Mouse (Mus musculus) intestine, embryonic 16.5 days (tissue): ENCODE measurements around the gene Lpp. TPM values are rescaled to one million over a fixed set of nuclear protein-coding genes. Genes with fewer than 3 reads are reported as not detected.

ENCODE experiments used
- ATAC-seq: fragments of 200-750 bp; cut with Nextera tagmentation; 2 replicates; pipeline ENCODE4 v1.8.0; 2017; ENCODE audit warnings: moderate TSS enrichment, moderate library complexity
- H3K27ac ChIP-seq: fragments of 300-500 bp; sonication (generic); 2 replicates; pipeline ENCODE4 v1.5.1; 2014; ENCODE audit warnings: mild to moderate bottlenecking, low read length
- H3K27me3 ChIP-seq: fragments of 300-500 bp; sonication (generic); replicated peaks from 2 replicates; pipeline ENCODE4 v1.6.1; 2014; ENCODE audit warnings: low read length, control low read depth, mixed read lengths; ENCODE audit not compliant: control insufficient read depth, insufficient read depth
- H3K36me3 ChIP-seq: fragments of 300-500 bp; sonication (generic); 2 replicates; pipeline ENCODE4 v1.6.1; 2014; ENCODE audit warnings: low read length, control low read depth; ENCODE audit not compliant: control insufficient read depth, insufficient read depth
- H3K4me1 ChIP-seq: fragments of 300-500 bp; sonication (generic); 2 replicates; pipeline ENCODE4 v1.6.1; 2014; ENCODE audit warnings: low read length, control low read depth, mixed read lengths; ENCODE audit not compliant: control insufficient read depth, insufficient read depth
- H3K4me2 ChIP-seq: fragments of 300-500 bp; sonication (generic); 2 replicates; pipeline ENCODE4 v1.6.1; 2014; ENCODE audit warnings: low read depth, low read length, control low read depth
- H3K4me3 ChIP-seq: fragments of 300-500 bp; sonication (generic); 2 replicates; pipeline ENCODE4 v1.5.1; 2014; ENCODE audit warnings: mild to moderate bottlenecking, low read length
- H3K9ac ChIP-seq: fragments of 300-500 bp; sonication (generic); 2 replicates; pipeline ENCODE4 v1.6.1; 2014; ENCODE audit warnings: low read depth, low read length
- H3K9me3 ChIP-seq: fragments of 300-500 bp; sonication (generic); 2 replicates; pipeline ENCODE4 v1.6.1; 2016; ENCODE audit warnings: low read length, control low read depth; ENCODE audit not compliant: control insufficient read depth
- WGBS: fragments of 180-500 bp; shearing (Covaris S2); extraction: QIAGEN DNeasy Blood & Tissue Kit; methylation state at CpG from one replicate; pipeline ENCODE4 v1.1.7; 2014; 5-methylcytosine and 5-hydroxymethylcytosine counted together
- polyA plus RNA-seq: library from polyadenylated mRNA; unstranded; fragments of >200 nt; fragmentation: Nextera tagmentation; extraction: Ambion mirVana; gene quantifications from 2 replicates; pipeline ENCODE4 v1.2.1, GENCODE M21; 2015

The Lpp gene
- polyA plus RNA-seq, 1 experiment from 2014 or later: 64.7 TPM

- peak overlapping the region; percentile 43 for H3K4me2 ChIP-seq
- no peak for ATAC-seq
- H3K9ac ChIP-seq: peak overlapping the region; percentile 65; the same call in 1 of the 2 replicates
- peaks cover 46% of the 10 kb centered on the region for H3K4me1 ChIP-seq
- H3K27me3 ChIP-seq: no peaks in the 10 kb centered on the region
- H3K27ac ChIP-seq: peak overlapping the region; percentile 93
- WGBS: 36% methylated on average over 5 of the region's 5 CpGs
- no peaks in the 10 kb centered on the region for H3K9me3 ChIP-seq
- H3K36me3 ChIP-seq: no peaks in the 10 kb centered on the region
- peak overlapping the region; percentile 35; the same call in 1 of the 2 replicates for H3K4me3 ChIP-seq
Measured at GRCm38 (mm10) chr16:24450256-24450655, 56.9 kb downstream of the Lpp start.

- no peaks in the 10 kb centered on the region for H3K27me3 ChIP-seq
- 69% methylated on average over 5 of the region's 5 CpGs for WGBS
Measured at GRCm38 (mm10) chr16:24451123-24451522, 57.8 kb downstream of the Lpp start.

GRCm38 (mm10) chr16:24453536-24453935 lies 60.2 kb downstream of the Lpp start:
- 0 out of 2 replicates have a peak, but pooled peaks cover 2% of the 10 kb centered on the region for H3K36me3 ChIP-seq
- no peak overlapping the region for H3K4me2 ChIP-seq
- no peaks in the 10 kb centered on the region for H3K27me3 ChIP-seq
- no peak overlapping the region for H3K27ac ChIP-seq
- no peak overlapping the region for H3K9ac ChIP-seq
- ATAC-seq: no peak
- WGBS: 79% methylated on average over 4 of the region's 4 CpGs
- no peak overlapping the region for H3K4me3 ChIP-seq
- H3K9me3 ChIP-seq: no peaks in the 10 kb centered on the region
- H3K4me1 ChIP-seq: peaks cover 41% of the 10 kb centered on the region

More at GRCm38 (mm10) chr16:24451123-24451522, 57.8 kb downstream of the Lpp start:
- Histone ChIP-seq H3K9ac (no peak overlapping the region), H3K4me2 (no peak overlapping the region), H3K36me3 (no peaks in the 10 kb centered on the region), H3K4me1 (peaks cover 52% of the 10 kb centered on the region), H3K4me3 (no peak overlapping the region), H3K9me3 (no peaks in the 10 kb centered on the region), H3K27ac (no peak overlapping the region)
- ATAC-seq: no peak

GRCm38 (mm10) chr16:24454493-24454892 lies 61.2 kb downstream of the Lpp start:
- no peak overlapping the region for H3K4me3 ChIP-seq
- peak overlapping the region; percentile 21; the same call in 1 of the 2 replicates for H3K9ac ChIP-seq
- peak overlapping the region; percentile 73 for H3K27ac ChIP-seq
- no peaks in the 10 kb centered on the region for H3K27me3 ChIP-seq
- peaks cover 44% of the 10 kb centered on the region for H3K4me1 ChIP-seq
- H3K36me3 ChIP-seq: 0 out of 2 replicates have a peak, but pooled peaks cover 2% of the 10 kb centered on the region
- no peaks in the 10 kb centered on the region for H3K9me3 ChIP-seq
- no peak overlapping the region; the same call in 1 of the 2 replicates for H3K4me2 ChIP-seq
- WGBS: 13% methylated on average over 4 of the region's 4 CpGs
- ATAC-seq: peak; percentile 30; the same call in 1 of the 2 replicates

- no peak overlapping the region for H3K4me2 ChIP-seq
- H3K27ac ChIP-seq: peak overlapping the region; percentile 59
- 0 out of 2 replicates have a peak, but pooled peaks cover 2% of the 10 kb centered on the region for H3K36me3 ChIP-seq
- peak; percentile 76 for ATAC-seq
- H3K9ac ChIP-seq: no peak overlapping the region
- H3K9me3 ChIP-seq: no peaks in the 10 kb centered on the region
- H3K4me3 ChIP-seq: no peak overlapping the region
- peaks cover 38% of the 10 kb centered on the region for H3K4me1 ChIP-seq
- 20% methylated on average over 3 of the region's 3 CpGs for WGBS
- no peaks in the 10 kb centered on the region for H3K27me3 ChIP-seq
Measured at GRCm38 (mm10) chr16:24455361-24455855, 62.1 kb downstream of the Lpp start.

- no peak for ATAC-seq
- 83% methylated on average over 2 of the region's 2 CpGs for WGBS
Measured at GRCm38 (mm10) chr16:24463842-24464241, 70.5 kb downstream of the Lpp start.

GRCm38 (mm10) chr16:24464436-24464835 lies 71.1 kb downstream of the Lpp start:
- H3K36me3 ChIP-seq: no peaks in the 10 kb centered on the region
- H3K27ac ChIP-seq: no peak overlapping the region
- no peak overlapping the region for H3K9ac ChIP-seq
- no peaks in the 10 kb centered on the region for H3K27me3 ChIP-seq
- 64% methylated on average over 5 of the region's 5 CpGs for WGBS
- H3K4me1 ChIP-seq: peaks cover 31% of the 10 kb centered on the region
- no peak overlapping the region for H3K4me3 ChIP-seq
- no peak for ATAC-seq
- no peaks in the 10 kb centered on the region for H3K9me3 ChIP-seq
- no peak overlapping the region for H3K4me2 ChIP-seq

More at GRCm38 (mm10) chr16:24463842-24464241, 70.5 kb downstream of the Lpp start:
- Histone ChIP-seq H3K9ac (no peak overlapping the region), H3K4me3 (no peak overlapping the region), H3K9me3 (no peaks in the 10 kb centered on the region), H3K36me3 (no peaks in the 10 kb centered on the region), H3K4me2 (no peak overlapping the region), H3K27ac (no peak overlapping the region), H3K27me3 (no peaks in the 10 kb centered on the region), H3K4me1 (peaks cover 31% of the 10 kb centered on the region)

- no peak overlapping the region for H3K4me2 ChIP-seq
- no peak overlapping the region for H3K9ac ChIP-seq
- WGBS: 87% methylated on average over 5 of the region's 5 CpGs
Measured at GRCm38 (mm10) chr16:24465633-24466032, 72.3 kb downstream of the Lpp start.

GRCm38 (mm10) chr16:24467544-24468290 lies 74.4 kb downstream of the Lpp start:
- Histone ChIP-seq H3K36me3 (no peaks in the 10 kb centered on the region), H3K27me3 (no peaks in the 10 kb centered on the region), H3K4me3 (no peak overlapping the region), H3K27ac (peak overlapping the region; percentile 26), H3K9ac (no peak overlapping the region), H3K4me1 (peaks cover 49% of the 10 kb centered on the region), H3K4me2 (no peak overlapping the region), H3K9me3 (no peaks in the 10 kb centered on the region)
- WGBS: 63% methylated on average over 17 of the region's 17 CpGs
- peak; percentile 45; the same call in 1 of the 2 replicates for ATAC-seq

More at GRCm38 (mm10) chr16:24465633-24466032, 72.3 kb downstream of the Lpp start:
- no peak for ATAC-seq
- H3K27ac ChIP-seq: no peak overlapping the region
- H3K27me3 ChIP-seq: no peaks in the 10 kb centered on the region
- peaks cover 37% of the 10 kb centered on the region for H3K4me1 ChIP-seq
- no peak overlapping the region for H3K4me3 ChIP-seq
- no peaks in the 10 kb centered on the region for H3K9me3 ChIP-seq
- no peaks in the 10 kb centered on the region for H3K36me3 ChIP-seq
